Mouse (Mus musculus) MN1 (cell line): ENCODE data around the gene Slc8a3.

ENCODE experiments used
- DNase-seq: peaks from one replicate; pipeline ENCODE4 v3.0.0-alpha.2; 2016; ENCODE audit warnings: low spot score

Slc8a3 gene

DNA sequence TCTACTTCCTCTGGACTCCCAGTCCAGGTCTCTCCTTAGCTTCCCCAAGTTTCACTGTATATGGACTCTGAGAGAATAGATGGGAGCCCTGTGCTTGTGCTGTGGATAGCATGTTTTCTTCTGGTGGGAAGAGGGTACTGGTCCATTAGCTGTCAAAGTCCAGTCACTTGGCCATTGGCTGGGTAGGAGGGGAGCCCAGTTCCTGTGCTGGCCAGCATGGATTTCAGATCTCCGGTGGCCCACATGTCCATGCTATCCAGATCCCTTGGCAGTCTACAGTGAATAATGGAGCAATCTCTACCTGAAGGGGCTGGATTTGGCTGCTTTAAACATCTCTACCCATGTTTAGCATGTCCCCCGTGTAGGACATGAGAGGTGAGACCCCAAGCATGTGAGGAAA, 148.0 kb downstream of the Slc8a3 start:
- DNase-seq: no peak

DNA sequence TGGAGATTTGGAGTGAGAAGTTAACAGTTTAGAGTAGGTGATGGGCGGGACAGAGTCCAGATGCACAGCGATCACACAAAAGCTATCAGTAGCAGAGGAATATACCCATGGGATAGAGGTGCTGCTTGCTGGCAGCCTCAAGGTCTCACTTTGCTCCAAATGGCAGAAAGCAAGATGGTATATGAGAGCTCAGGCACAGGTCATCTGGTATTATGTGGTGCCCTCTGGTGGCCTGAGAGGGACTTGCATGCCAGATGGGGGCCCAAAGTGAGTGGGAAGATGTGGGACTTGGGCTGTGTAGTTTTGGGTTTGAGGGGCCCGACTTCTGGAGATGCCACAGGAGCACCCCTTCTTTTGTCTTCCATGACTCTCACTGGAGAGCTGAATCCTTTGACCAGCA, 150.9 kb downstream of the Slc8a3 start:
- peak; percentile 67 for DNase-seq

DNA sequence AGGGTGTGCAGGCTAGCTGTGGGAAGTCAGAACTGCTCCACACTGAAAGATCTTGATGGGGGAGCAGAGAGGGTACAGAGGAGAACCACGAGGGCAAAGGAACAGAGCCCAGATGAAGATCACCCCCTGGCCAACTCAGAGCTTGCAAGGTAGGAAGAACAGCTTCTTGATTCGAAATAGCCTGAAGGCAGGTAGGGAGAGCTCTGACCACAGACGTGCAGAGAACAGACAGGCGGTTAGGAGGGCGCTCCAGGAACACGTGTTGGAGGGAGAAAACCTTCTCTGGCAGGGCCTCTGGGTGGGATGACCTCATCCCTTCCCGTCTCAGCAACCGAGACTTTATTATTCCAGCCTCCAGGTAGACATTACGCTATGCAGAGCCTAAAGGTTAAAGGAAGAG, 157.7 kb downstream of the Slc8a3 start:
- no peak for DNase-seq

DNA sequence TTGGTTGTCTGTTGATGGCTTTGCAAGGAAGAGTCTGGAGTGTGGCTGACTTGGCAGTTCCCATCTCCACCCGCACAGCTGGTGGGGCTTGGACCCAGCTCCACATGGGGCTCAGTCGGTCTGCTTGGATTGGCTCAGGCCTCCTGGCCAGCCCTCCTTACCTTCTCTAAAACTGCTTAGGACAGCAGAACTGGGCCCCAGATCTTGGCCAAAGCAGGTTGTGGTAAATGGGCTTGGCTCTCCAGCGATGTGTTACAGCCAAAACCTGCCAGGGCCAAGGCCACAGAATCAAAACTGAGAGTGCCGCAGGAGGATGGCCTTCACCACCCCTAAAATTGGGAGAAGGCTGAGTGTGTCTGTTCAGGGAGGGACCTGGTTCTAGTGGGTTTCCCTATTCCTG, 159.1 kb downstream of the Slc8a3 start:
- no peak for DNase-seq

DNA sequence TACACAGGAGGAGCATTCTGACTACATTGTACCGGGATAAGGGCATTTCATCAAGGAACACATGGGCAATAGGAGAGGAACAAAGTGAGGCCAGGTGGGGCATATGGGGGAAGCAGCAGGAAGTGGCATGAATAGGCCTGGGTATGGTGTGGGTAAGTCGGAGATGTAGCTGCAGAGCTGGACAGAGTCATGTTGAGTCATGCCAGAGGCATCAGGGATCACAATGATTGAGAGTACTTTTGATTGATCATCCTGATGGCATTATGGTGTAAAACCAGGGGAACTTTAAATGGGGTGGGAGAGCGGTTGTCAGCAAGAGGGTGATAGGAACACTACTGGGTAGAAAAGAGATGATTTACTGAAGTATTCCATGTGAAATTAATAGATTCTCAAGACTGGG, 160.0 kb downstream of the Slc8a3 start:
- DNase-seq: no peak

DNA sequence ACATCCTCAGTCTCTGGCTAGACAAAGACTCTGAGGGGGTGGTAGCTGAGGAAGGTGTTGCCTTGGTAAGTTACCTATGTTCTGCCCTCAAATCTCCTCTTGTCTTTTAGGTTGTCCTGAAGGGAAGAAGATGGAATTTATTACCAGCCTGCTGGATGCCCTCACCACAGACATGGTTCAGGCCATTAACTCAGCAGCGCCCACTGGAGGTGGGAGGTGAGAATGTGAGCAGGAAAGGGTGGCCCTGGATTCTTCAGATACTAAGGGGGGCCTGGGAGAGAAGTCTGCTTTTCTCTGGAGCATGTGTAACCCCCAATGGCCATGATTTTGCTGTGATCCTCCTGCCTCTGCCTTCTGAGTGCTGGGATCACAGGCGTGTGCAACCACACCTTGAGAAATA, 162.9 kb downstream of the Slc8a3 start:
- DNase-seq: no peak

DNA sequence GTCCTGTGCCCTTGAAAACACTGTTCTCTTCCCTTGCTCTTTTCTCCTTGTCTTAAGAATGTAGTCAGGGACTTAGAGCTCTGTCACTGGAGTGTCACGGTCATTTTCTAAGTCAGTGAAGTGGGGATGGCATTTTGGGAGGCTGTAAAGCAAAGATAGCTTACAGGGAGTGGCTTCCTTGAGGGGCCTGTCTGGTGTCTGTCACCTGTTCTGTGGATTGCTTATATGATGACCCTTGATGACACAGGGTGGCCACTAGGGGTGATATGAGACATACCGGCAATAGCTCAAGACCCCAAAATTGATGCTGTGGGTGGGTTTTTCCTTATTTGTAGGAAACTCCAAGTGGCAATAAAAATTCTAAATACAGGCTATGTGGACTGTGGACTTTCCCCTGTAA, 164.5 kb downstream of the Slc8a3 start:
- DNase-seq: no peak

DNA sequence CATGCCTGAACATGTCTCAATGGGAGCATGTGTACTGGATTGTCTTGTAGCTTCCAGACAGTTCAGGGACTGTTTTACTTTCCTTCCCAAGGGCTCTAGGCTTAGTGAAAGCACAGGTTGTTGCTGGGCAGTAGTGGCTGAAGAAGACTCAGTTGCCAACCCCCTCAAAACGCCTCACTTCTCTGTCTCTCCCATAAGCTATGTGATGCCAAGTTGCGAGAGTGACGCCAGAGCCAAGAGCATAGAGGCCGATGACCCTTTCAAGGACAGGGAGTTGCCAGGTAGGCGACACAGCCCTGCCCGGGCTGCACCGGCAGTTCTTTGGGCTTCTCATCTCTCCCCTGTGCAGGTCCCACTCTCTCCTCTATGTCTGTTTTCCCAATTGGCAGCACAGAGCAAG, 164.9 kb downstream of the Slc8a3 start:
- DNase-seq: no peak

DNA sequence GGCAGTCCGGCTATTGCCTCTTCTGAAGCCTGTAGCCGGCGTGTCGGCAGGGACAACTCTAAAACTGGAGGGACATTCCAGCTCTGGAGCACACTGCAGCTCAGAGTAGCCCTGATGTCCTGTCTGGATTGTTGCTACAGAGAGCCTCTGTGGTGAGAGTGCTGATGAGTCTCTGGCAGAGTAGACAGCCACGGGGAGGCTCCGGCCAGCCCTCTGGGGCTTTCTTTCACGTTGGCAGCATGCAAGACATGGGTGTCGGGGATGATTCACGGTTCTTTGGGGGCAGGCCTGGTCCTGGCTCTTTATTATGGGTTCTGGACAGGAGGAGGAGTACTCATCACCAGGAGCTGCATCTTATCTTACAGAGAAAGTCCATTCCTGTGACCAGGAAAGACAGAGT, 165.8 kb downstream of the Slc8a3 start:
- DNase-seq: no peak

DNA sequence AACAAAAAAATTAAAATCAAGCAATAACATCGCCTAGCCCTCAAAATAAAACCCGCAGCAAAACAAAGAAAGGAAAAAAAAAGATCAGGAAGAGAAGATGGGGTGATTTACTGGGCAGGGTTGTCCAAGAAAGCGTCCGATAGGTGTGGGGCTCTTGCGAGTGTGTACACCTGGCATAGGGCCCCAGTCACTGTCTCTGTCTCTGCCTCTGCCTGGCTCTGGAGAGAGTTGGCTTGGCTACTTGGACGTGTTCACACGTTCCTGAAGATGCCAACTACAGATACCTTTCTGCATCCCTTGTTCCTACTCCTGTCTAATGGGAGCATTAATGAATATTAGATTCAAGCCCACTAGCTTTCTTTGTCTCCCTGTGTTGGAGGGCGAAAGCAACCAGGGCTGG, 166.4 kb downstream of the Slc8a3 start:
- no peak for DNase-seq

DNA sequence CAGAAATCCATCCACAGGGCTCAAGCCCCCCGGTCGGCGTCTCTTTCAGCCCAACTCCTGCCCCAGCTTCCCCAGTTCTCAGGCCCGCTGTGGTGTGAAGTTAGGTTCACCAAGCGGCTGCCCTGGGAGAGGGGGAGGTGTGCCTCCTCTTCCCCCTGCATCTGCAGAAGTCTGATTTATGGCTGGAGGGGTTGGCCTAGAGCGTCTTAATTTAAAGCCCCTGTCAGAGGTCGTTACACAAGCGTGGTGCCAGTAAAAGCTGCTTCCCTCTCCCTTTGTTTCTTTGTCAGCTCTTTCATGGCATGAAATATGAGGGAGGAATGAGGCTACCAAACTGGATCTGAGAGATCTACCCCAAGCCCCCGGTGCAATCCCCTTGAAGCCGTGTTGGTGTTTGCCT, 166.9 kb downstream of the Slc8a3 start:
- no peak for DNase-seq

DNA sequence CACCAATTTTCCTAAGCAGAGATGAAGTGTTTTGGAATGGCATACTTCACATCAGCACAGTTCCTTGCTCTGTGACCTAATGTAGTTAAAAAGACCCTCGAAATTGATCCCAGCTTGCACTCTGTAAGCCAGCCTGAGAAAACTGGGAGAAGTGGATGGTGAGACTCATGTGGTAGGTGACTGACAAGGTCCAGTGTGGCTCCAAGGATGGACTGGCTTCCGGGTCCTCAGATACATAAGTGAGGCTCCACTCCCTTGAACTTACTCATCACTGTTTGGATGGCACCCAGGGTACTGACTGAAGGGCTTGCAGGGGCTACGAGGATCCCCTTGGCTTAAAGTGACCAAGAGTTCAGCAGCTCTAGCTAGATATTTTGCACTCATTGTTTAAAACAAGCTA, 169.4 kb downstream of the Slc8a3 start:
- no peak for DNase-seq

DNA sequence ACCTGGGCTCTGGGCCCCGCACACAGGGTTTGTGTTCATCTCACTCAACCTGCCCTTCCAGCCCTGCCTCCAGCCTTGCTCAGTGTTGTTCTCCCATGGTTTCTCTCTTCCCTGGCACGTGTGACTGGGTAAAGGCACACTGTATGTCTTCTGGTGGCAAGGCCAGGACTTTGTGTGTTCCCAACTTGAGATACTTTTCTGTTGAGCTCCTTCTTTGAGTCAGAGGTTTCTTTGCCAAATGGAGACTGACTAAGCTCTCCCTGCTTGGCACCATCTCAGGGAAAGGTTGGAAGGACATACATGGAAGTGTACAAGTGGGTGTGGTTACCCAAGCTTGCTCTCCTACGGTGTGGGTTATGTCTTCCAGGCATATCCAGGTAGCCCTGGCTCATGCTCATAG, 169.8 kb downstream of the Slc8a3 start:
- no peak for DNase-seq

DNA sequence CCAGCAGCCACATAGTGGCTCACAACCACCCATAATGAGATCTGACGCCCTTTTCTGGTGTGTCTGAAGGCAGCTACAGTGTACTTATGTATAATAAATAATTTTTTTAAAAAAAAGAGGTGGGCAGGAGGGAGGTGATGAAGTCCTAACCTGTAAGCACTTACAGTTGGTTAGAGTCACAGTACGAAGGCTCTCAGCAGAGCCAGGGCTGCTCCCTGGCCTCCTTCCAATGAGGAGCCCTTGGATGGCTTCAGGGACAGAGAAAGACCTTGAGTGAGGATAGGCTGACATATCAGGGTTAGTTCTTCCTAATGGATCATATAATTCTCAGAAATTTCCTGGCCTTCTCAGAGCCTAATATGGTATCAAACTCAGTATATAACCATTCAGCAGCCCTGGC, 171.7 kb downstream of the Slc8a3 start:
- DNase-seq: no peak

DNA sequence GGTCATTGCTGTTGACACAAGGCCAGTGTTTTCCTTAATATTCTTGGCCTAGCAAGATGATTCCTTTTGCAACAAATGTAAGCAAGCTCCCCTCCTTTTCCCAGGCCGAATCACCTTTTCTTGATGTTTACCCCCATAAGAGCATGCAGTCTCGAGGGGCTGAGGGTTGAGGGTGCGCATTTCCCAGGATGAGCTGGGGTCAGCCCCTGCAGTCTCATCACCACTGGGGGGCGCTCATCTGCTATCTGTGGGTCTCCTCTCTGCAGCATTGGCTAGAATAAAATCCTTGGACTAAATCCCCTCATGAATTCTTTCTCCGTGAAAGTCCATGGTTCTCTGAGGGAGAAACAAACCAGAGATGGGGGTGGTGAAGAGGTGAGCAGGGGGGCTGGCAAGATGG, 172.1 kb downstream of the Slc8a3 start:
- no peak for DNase-seq

DNA sequence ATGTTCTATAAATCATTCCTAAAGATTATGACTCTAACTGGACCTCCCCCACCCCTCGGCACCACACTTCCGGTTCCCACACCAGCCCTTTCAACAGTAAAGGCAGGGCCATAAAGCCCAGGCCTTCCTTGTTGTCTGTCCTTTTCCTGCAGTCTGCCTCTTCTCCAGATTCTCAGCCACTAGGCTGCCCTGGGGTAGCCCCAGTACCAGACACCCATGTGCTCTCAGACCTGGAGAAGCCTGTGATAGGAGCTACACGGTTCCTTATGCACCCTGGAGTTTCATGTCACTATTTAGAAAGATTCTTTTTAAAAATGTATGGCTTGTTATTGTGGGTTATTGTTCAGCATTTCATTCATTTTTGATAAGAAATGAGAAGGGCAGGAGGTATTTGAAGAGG, 172.6 kb downstream of the Slc8a3 start:
- DNase-seq: no peak

DNA sequence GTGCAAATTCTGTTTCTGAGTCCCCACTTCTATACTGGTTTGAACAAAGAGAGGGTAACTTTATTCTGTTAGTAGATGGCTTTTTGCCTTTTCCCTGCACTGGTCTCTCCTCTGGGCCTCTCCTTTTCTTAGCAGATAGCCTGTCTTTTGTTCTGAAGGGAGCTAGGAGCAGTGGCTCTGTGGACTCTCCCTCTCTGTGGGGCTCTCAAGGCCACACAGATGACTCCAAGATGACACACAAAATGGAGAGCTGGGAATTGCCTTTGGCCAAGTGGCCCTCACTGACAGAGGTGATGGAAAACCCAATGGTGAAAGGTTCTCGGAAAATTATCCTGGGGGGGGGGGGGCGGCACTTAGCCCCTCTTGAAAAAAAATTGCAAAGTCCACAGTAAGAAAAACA, 173.0 kb downstream of the Slc8a3 start:
- DNase-seq: no peak

DNA sequence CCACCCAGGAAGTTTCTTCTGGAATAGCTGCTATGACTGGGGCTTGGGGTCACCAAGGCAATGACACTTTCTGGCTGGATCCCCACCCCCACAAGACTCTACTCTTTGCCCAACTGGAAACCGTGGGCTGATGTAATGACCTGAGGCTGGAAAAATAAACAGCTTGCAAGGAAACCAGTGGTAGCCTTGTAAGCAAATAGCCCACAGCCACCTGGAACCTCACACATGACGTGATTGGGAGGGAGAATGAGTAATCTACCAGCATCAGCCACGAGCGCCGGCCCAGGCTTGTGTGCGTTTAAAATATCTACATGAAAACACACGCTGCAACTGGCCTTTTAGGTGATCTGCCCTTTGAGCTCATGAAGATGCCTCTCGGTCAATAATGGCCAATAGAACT, 176.1 kb downstream of the Slc8a3 start:
- no peak for DNase-seq

DNA sequence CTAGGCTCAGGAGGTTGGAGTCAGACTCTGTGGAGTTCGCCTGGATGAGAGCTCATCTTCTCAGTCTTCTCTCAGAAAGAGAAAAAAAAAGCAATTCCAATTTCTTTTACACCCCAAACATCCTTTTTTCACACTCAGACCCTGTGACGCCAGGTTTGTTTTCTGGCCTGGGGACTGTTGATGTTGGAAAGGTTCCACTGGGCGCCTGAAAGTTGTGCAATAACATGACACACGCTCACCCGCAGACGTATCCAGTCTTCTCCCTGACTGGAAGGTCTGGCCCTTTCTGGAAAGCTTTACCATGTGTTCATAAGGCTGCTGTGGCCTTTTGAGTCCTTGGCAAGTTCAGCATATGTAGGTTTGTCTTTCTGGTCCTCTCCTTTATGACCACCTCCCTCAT, 177.3 kb downstream of the Slc8a3 start:
- DNase-seq: no peak

DNA sequence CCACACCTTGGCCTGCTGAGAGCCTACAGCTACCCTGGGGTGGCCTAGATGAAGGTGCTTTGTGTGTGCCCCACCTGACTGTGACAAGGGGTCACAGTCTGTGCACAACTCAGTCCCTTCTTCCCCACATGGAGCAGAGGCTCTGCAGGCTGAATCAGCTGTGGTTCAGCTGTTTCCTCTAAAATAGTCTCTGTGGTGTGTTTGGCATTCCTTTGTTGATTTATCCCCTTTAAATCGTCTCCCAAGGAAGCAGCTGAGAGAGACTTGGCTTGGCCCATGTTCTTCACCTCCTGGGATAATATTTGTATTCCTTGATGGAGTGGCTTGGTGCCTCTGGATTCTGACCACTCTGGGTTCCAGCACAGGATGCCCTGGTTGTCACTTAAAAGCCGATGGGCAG, 180.9 kb downstream of the Slc8a3 start:
- DNase-seq: no peak

DNA sequence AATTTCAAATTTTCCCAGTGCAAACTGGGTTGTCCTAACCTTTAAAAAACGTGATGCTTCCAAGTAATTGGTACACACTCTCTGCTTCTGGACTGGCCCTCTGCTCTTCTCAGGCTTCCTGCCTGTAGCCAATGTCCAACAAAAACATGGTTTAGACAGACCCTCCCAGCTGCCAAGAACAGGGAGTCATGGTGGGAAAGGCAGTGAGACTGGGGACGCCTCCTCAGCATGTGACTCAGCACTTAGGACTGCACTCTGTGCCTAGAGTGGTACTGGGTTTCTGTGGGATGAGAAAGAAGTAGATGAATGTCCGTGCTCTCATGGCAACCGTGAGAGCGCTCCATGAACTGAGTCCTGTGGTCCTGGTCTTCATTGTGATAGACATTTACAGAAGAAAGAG, 182.1 kb downstream of the Slc8a3 start:
- DNase-seq: no peak

DNA sequence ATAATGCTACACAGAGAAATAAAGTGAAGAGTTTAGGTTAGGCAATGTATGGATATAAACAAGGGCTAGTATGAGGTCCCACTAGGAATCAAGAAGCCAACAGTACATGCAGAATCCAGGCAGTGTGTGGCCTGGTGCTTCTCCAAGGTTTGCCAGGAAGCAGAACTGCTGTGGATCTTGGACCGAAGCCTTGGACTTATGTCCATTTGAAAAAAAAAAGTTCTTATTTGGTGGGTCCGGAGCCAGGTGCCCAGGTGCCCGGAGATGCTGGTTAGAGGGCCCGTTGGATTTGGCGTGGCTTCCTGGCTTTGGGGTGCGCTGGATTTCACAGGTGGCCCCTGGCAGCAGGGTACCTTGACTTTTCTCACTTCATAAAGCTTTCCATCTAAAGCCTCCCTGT, 185.0 kb downstream of the Slc8a3 start:
- no peak for DNase-seq
